Mouse (Mus musculus) midbrain, embryonic 14.5 days (tissue): ENCODE data around the gene Fth1. TPM values are rescaled to one million over a fixed set of nuclear protein-coding genes. Genes with fewer than 3 reads are reported as not detected.

ENCODE experiments used
- ATAC-seq: fragments of 200-750 bp; cut with Nextera tagmentation; 2 replicates; pipeline ENCODE4 v1.8.0; 2017; ENCODE audit warnings: moderate number of reproducible peaks, moderate library complexity; ENCODE audit not compliant: low FRiP score, low TSS enrichment
- DNase-seq: peaks from one replicate; pipeline ENCODE4 v3.0.0-alpha.2; 2015
- H3K27ac ChIP-seq: fragments of 300-500 bp; sonication (generic); replicated peaks from 2 replicates; pipeline ENCODE4 v1.5.1; 2014; ENCODE audit warnings: mild to moderate bottlenecking, low read depth, low read length, moderate library complexity
- H3K27me3 ChIP-seq: fragments of 300-500 bp; sonication (generic); 2 replicates; pipeline ENCODE4 v1.6.1; 2014; ENCODE audit warnings: low read length, control low read depth, mixed read lengths; ENCODE audit not compliant: control insufficient read depth, insufficient read depth
- H3K36me3 ChIP-seq: fragments of 300-500 bp; sonication (generic); 2 replicates; pipeline ENCODE4 v1.6.1; 2014; ENCODE audit warnings: low read length, control low read depth; ENCODE audit not compliant: control insufficient read depth, insufficient read depth
- H3K4me1 ChIP-seq: fragments of 300-500 bp; sonication (generic); 2 replicates; pipeline ENCODE4 v1.6.1; 2014; ENCODE audit warnings: mild to moderate bottlenecking, antibody characterized with exemption, low read length, control low read depth; ENCODE audit not compliant: control insufficient read depth, insufficient read depth
- H3K4me2 ChIP-seq: fragments of 300-500 bp; sonication (generic); 2 replicates; pipeline ENCODE4 v1.6.1; 2014; ENCODE audit warnings: mild to moderate bottlenecking, low read length, moderate library complexity
- H3K4me3 ChIP-seq: fragments of 300-500 bp; sonication (generic); replicated peaks from 2 replicates; pipeline ENCODE4 v1.5.1; 2014; ENCODE audit warnings: low read depth, low read length
- H3K9ac ChIP-seq: fragments of 300-500 bp; sonication (generic); replicated peaks from 2 replicates; pipeline ENCODE4 v1.6.1; 2014; ENCODE audit warnings: mild to moderate bottlenecking, low read length, moderate library complexity
- H3K9me3 ChIP-seq: fragments of 300-500 bp; sonication (generic); 2 replicates; pipeline ENCODE4 v1.6.1; 2016; ENCODE audit warnings: low read length, control low read depth, mixed read lengths; ENCODE audit not compliant: control insufficient read depth
- WGBS: fragments of 180-500 bp; shearing (Covaris S2); extraction: QIAGEN DNeasy Blood & Tissue Kit; methylation state at CpG from one replicate; pipeline ENCODE4 v1.1.7; 2014; 5-methylcytosine and 5-hydroxymethylcytosine counted together
- polyA plus RNA-seq: library from polyadenylated mRNA; unstranded; fragments of >200 nt; fragmentation: Nextera tagmentation; extraction: Ambion mirVana; gene quantifications from 2 replicates; pipeline ENCODE4 v1.2.1, GENCODE M21; 2014

The Fth1 gene
- polyA plus RNA-seq, 1 experiment from 2014 or later, result 1,477 TPM

DNA sequence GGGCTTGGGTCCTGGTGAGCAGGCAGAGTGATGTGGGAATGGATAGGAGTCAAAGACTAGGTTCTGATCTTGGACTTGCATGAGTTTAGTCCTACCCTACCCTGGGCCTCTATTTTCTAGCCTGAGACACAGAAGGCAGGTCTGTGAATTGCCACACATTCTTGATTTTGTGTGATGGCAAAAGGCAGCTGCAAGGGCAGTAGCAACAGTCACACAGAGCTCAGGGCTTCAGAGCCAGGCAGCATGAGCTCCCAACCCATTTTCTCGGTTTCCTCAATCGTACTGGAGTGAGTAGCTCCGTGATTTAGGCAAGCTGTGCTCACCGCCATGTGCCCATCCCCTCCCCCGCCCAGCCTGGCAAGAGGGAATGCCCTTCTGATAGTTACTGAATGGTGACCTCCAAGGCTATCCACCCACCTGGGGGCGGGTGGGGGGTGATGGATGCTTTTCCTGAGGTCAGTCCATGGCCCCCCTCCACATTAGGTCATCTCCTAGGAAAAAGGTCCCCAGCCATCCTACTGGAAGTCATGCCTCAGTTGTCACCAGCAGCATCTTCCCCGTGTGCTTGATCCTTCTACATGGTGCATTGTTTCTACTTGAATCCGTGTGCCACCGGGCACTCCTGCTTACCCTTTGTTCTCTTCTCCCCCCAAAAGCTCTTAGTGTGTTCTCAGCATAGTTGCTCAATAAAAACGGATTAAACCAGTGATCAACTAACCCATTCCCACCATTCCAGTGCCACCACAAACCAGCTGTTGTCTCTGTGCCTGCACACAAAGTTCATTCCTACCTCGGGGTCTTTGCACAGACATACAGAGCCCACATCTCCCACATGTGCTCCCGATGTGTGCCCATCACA, 17.0 kb downstream of the Fth1 start:
- no peak overlapping the region for H3K4me2 ChIP-seq
- WGBS, result 73% methylated on average over 12 of the region's 12 CpGs
- 0 out of 2 replicates have a peak, but pooled peaks cover 4% of the 10 kb centered on the region for H3K4me1 ChIP-seq
- no peaks in the 10 kb centered on the region for H3K36me3 ChIP-seq
- no peaks in the 10 kb centered on the region for H3K27me3 ChIP-seq
- DNase-seq, result no peak
- no peak overlapping the region for H3K27ac ChIP-seq
- H3K4me3 ChIP-seq, result no peak overlapping the region
- no peak for ATAC-seq
- H3K9ac ChIP-seq, result no peak overlapping the region
- H3K9me3 ChIP-seq, result no peaks in the 10 kb centered on the region

DNA sequence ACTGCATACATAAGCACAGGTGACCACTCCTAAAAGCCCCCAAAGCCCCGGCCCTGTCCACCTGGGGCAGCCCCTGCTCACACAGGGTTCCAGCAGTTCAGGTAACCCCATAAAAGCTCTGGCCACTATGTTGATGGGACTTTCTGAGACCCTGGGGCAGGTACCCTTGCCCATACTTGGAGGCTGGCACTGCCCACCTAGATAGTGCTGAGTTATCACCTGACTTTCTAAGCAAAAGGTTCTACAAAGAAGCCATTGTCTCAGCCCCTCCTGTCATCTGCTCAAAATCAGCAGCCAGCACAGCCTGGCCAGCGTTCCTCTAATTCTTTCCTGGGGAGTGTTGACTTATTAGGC, 17.6 kb downstream of the Fth1 start:
- no peaks in the 10 kb centered on the region for H3K9me3 ChIP-seq
- no peak overlapping the region for H3K27ac ChIP-seq
- no peaks in the 10 kb centered on the region for H3K36me3 ChIP-seq
- DNase-seq, result no peak
- H3K4me2 ChIP-seq, result no peak overlapping the region
- H3K9ac ChIP-seq, result no peak overlapping the region
- 83% methylated on average over 2 of the region's 2 CpGs for WGBS
- no peaks in the 10 kb centered on the region for H3K4me1 ChIP-seq
- H3K27me3 ChIP-seq, result no peaks in the 10 kb centered on the region
- no peak for ATAC-seq
- no peak overlapping the region for H3K4me3 ChIP-seq

GRCm38 (mm10) chr19:9998736-9999486, 18.5 kb downstream of the Fth1 start:
- Histone ChIP-seq H3K9ac (no peak overlapping the region), H3K4me3 (no peak overlapping the region), H3K27me3 (no peaks in the 10 kb centered on the region), H3K4me2 (no peak overlapping the region), H3K36me3 (no peaks in the 10 kb centered on the region), H3K27ac (no peak overlapping the region), H3K9me3 (no peaks in the 10 kb centered on the region), H3K4me1 (no peaks in the 10 kb centered on the region)
- ATAC-seq, result no peak
- no peak for DNase-seq
- WGBS, result 69% methylated on average over 13 of the region's 13 CpGs

DNA sequence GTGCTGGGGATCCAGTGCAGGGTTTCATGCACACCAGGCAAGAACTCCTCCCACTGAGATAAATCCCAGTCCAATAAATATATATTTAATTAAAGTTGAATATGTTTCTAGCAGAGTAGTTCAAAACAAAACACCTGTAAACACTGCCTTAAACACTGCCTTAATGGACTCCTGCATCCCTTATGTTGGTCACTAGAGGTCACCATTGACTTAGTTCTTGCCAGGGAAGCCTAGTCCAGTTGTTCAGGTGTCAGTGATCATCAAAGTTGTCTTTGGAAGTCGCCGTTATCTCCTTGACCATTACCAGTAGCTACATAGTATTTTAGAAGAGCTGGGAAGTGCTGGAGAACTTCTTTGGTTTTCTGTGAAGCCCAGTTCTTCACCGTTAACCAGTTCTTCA, 19.9 kb downstream of the Fth1 start:
- DNase-seq (peak; percentile 78), ATAC-seq (no peak)
- Histone ChIP-seq H3K36me3 (no peaks in the 10 kb centered on the region), H3K9ac (no peak overlapping the region), H3K4me1 (no peaks in the 10 kb centered on the region), H3K27me3 (no peaks in the 10 kb centered on the region), H3K27ac (no peak overlapping the region), H3K4me2 (no peak overlapping the region), H3K4me3 (no peak overlapping the region), H3K9me3 (no peaks in the 10 kb centered on the region)
- 31% methylated on average over 3 of the region's 3 CpGs for WGBS

GRCm38 (mm10) chr19:10001206-10001969, 21.0 kb downstream of the Fth1 start, which contains the start of the genes Best1 and Rab3il1:
Best1 (minus strand) TSS chr19:10001633.
Rab3il1 (plus strand) TSS chr19:10001669.
- H3K36me3 ChIP-seq, result no peaks in the 10 kb centered on the region
- 76% methylated on average over 7 of the region's 7 CpGs for WGBS
- no peak for ATAC-seq

GRCm38 (mm10) chr19:10003696-10004095, 23.3 kb downstream of the Fth1 start:
- Histone ChIP-seq H3K36me3 (no peaks in the 10 kb centered on the region), H3K4me2 (no peak overlapping the region), H3K4me3 (no peak overlapping the region), H3K27ac (no peak overlapping the region), H3K9me3 (no peaks in the 10 kb centered on the region), H3K27me3 (no peaks in the 10 kb centered on the region), H3K9ac (no peak overlapping the region), H3K4me1 (no peaks in the 10 kb centered on the region)
- ATAC-seq (no peak), DNase-seq (no peak)
- WGBS, result 100% methylated on average over 1 of the region's 1 CpGs

More at GRCm38 (mm10) chr19:10001206-10001969, 21.0 kb downstream of the Fth1 start, which contains the start of the genes Best1 and Rab3il1:
- Histone ChIP-seq H3K27ac (no peak within 1 kb of the TSS), H3K9ac (no peak within 1 kb of the TSS), H3K4me1 (no peaks in the 10 kb centered on the region), H3K27me3 (no peaks in the 10 kb centered on the region), H3K9me3 (no peaks in the 10 kb centered on the region), H3K4me2 (no peak within 1 kb of the TSS), H3K4me3 (no peak within 1 kb of the TSS)
- no peak for DNase-seq

DNA sequence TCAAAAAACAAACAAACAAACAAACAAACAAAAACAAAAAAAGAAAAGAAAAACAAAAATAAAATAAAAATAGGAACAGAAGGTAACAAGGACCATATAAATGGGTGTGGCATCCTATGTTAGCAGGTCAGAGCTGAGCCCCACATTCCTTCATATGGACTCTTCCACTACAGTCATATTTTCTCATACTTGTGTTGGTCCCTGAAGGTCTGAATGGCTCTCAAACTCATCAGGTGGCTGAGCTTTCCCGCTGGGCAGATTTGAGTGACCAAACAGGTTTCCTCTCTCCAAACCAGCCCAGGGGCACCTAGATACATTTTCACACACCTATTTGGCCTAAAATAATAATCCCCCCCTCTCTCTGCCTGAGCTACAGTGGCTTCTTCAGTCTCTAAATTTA, 31.0 kb downstream of the Fth1 start:
- H3K27ac ChIP-seq, result no peak overlapping the region
- no peak for ATAC-seq
- H3K4me1 ChIP-seq, result no peaks in the 10 kb centered on the region
- 73% methylated on average over 1 of the region's 1 CpGs for WGBS
- no peak overlapping the region for H3K4me3 ChIP-seq
- no peak for DNase-seq
- H3K4me2 ChIP-seq, result no peak overlapping the region
- H3K9me3 ChIP-seq, result no peaks in the 10 kb centered on the region
- H3K27me3 ChIP-seq, result no peaks in the 10 kb centered on the region
- no peaks in the 10 kb centered on the region for H3K36me3 ChIP-seq
- no peak overlapping the region for H3K9ac ChIP-seq

- ATAC-seq (no peak), DNase-seq (no peak)
- no peaks in the 10 kb centered on the region for H3K27me3 ChIP-seq
- H3K4me1 ChIP-seq, result peaks cover 2% of the 10 kb centered on the region; the same call in 1 of the 2 replicates
- no peaks in the 10 kb centered on the region for H3K36me3 ChIP-seq
- no peaks in the 10 kb centered on the region for H3K9me3 ChIP-seq
- H3K4me2 ChIP-seq, result no peak overlapping the region
- 50% methylated on average over 6 of the region's 6 CpGs for WGBS
- no peak overlapping the region for H3K4me3 ChIP-seq
- H3K27ac ChIP-seq, result no peak overlapping the region
- H3K9ac ChIP-seq, result no peak overlapping the region
These were observed 32.5 kb downstream of the Fth1 start for GRCm38 (mm10) chr19:10012827-10013278.
